Mouse (Mus musculus) thymus, adult 2 months (tissue): Measurements from ENCODE around the gene Gm20479. TPM values are rescaled to one million over a fixed set of nuclear protein-coding genes. Genes with fewer than 3 reads are reported as not detected.

ENCODE experiments used
- DNase-seq: peaks from one replicate; pipeline ENCODE4 v3.0.0; 2021
- H3K27ac ChIP-seq: fragments of 200-500 bp; 2 replicates; pipeline ENCODE4 v1.5.1; 2012; ENCODE audit warnings: low read length, control low read depth; ENCODE audit not compliant: control insufficient read depth, insufficient read depth
- H3K27me3 ChIP-seq: fragments of 200-500 bp; 2 replicates; pipeline ENCODE4 v1.6.1; 2012; ENCODE audit warnings: mild to moderate bottlenecking, low read length, moderate library complexity, mixed read lengths; ENCODE audit not compliant: control insufficient read depth, insufficient read depth
- H3K36me3 ChIP-seq: fragments of 200-500 bp; 2 replicates; pipeline ENCODE4 v1.6.1; 2012; ENCODE audit warnings: mild to moderate bottlenecking, low read length, moderate library complexity; ENCODE audit not compliant: control insufficient read depth, insufficient read depth
- H3K4me1 ChIP-seq: fragments of 200-500 bp; replicated peaks from 2 replicates; pipeline ENCODE4 v1.6.1; 2012; ENCODE audit warnings: low read length; ENCODE audit not compliant: control insufficient read depth, insufficient read depth
- H3K4me3 ChIP-seq: fragments of 200-500 bp; 2 replicates; pipeline ENCODE4 v1.5.1; 2012; ENCODE audit warnings: mild to moderate bottlenecking, low read length, control low read depth, moderate library complexity; ENCODE audit not compliant: control insufficient read depth, insufficient read depth
- CTCF ChIP-seq: fragments of 200-500 bp; IDR thresholded peaks from 2 replicates; pipeline ENCODE4 v1.5.1; 2012; ENCODE audit warnings: mild to moderate bottlenecking, control low read depth, low read length, moderate library complexity, borderline replicate concordance; ENCODE audit not compliant: control insufficient read depth, poor library complexity, insufficient read depth; ENCODE audit errors: extremely low read depth
- POLR2A ChIP-seq: fragments of 200-500 bp; IDR thresholded peaks from 2 replicates; pipeline ENCODE4 v1.6.1; 2012; ENCODE audit warnings: mild to moderate bottlenecking, low read length, control low read depth, moderate library complexity; ENCODE audit not compliant: control insufficient read depth, poor library complexity, insufficient read depth; ENCODE audit errors: extremely low read depth
- whole genome bisulfite sequencing: fragments of 180-500 bp; shearing (Covaris S2); methylation state at CpG from one replicate; pipeline ENCODE4 v1.1.7; 2018; 5-methylcytosine and 5-hydroxymethylcytosine counted together
- polyA plus RNA-seq: library from polyadenylated mRNA; depleted of rRNA; stranded (reverse); fragments of >200 nt; gene quantifications from 2 replicates; pipeline ENCODE4 v1.2.3, GENCODE M21; 2012

Gene Gm20479
- polyA plus RNA-seq, 1 experiment: not detected

- 95% methylated on average over 8 of the region's 8 CpGs for WGBS
These were observed 29.7 kb downstream of the Gm20479 start for GRCm38 (mm10) chr7:27327500-27327899.

GRCm38 (mm10) chr7:27326101-27326880, 30.9 kb downstream of the Gm20479 start:
- TF ChIP-seq CTCF: no peak
- TF ChIP-seq POLR2A: no peak
- Histone ChIP-seq H3K4me1 (peaks cover 31% of the 10 kb centered on the region), H3K36me3 (no peaks in the 10 kb centered on the region), H3K4me3 (no peak overlapping the region), H3K27ac (no peak overlapping the region), H3K27me3 (peaks cover 8% of the 10 kb centered on the region)
- WGBS: 74% methylated on average over 34 of the region's 34 CpGs
- DNase-seq: no peak

More at GRCm38 (mm10) chr7:27327500-27327899, 29.7 kb downstream of the Gm20479 start:
- Histone ChIP-seq H3K27me3 (peaks cover 16% of the 10 kb centered on the region), H3K4me1 (peaks cover 42% of the 10 kb centered on the region), H3K27ac (no peak overlapping the region), H3K4me3 (no peak overlapping the region), H3K36me3 (no peaks in the 10 kb centered on the region)
- DNase-seq: no peak
- TF ChIP-seq POLR2A (no peak), CTCF (no peak)

- WGBS: 4% methylated on average over 24 of the region's 24 CpGs
- Histone ChIP-seq H3K4me1 (peaks cover 25% of the 10 kb centered on the region), H3K36me3 (no peaks in the 10 kb centered on the region), H3K27me3 (peaks cover 6% of the 10 kb centered on the region; the same call in 1 of the 2 replicates), H3K4me3 (peak overlapping the region; percentile 38), H3K27ac (no peak overlapping the region)
- TF ChIP-seq CTCF: no peak
- no peak for TF ChIP-seq POLR2A
- no peak for DNase-seq
These were observed 31.5 kb downstream of the Gm20479 start for GRCm38 (mm10) chr7:27325697-27326096.

- Histone ChIP-seq H3K36me3 (no peaks in the 10 kb centered on the region), H3K4me1 (peaks cover 21% of the 10 kb centered on the region), H3K27ac (no peak overlapping the region), H3K27me3 (peaks cover under 1% of the 10 kb centered on the region; the same call in 1 of the 2 replicates), H3K4me3 (no peak overlapping the region)
- no peak for TF ChIP-seq POLR2A
- no peak for TF ChIP-seq CTCF
- 47% methylated on average over 20 of the region's 20 CpGs for WGBS
- DNase-seq: no peak
These were observed 32.3 kb downstream of the Gm20479 start for GRCm38 (mm10) chr7:27324928-27325327.

- Histone ChIP-seq H3K4me1 (peaks cover 16% of the 10 kb centered on the region), H3K36me3 (no peaks in the 10 kb centered on the region), H3K4me3 (no peak overlapping the region), H3K27ac (no peak overlapping the region), H3K27me3 (no peaks in the 10 kb centered on the region; the same call in 1 of the 2 replicates)
- TF ChIP-seq CTCF (no peak), POLR2A (no peak)
- 96% methylated on average over 11 of the region's 11 CpGs for WGBS
- no peak for DNase-seq
These were observed 33.1 kb downstream of the Gm20479 start for GRCm38 (mm10) chr7:27324161-27324560.

- WGBS: 97% methylated on average over 5 of the region's 5 CpGs
- no peak overlapping the region for H3K4me3 ChIP-seq
- no peaks in the 10 kb centered on the region for H3K36me3 ChIP-seq
- H3K4me1 ChIP-seq: peaks cover 11% of the 10 kb centered on the region; the same call in 1 of the 2 replicates
- no peak overlapping the region for H3K27ac ChIP-seq
- TF ChIP-seq POLR2A (no peak), CTCF (no peak)
- no peak for DNase-seq
- no peaks in the 10 kb centered on the region; the same call in 1 of the 2 replicates for H3K27me3 ChIP-seq
These were observed 34.2 kb downstream of the Gm20479 start for GRCm38 (mm10) chr7:27323001-27323400.
